Comparison of ENCODE assay signal across 8 mouse cellular contexts in genomic region chr7:122945149-122945548, GRCm38 (mm10). TPM values are rescaled to one million over a fixed set of nuclear protein-coding genes. Genes with fewer than 3 reads are reported as not detected.
DNase-seq lines count a peak whose midpoint lies in the region; ATAC-seq lines count a peak whose summit lies in the region.

No protein-coding gene starts in this region.

- H3K9ac ChIP-seq in liver, embryonic 16.5 days (ENCODE audit: low read depth, low read length): no peak overlapping the region

- 2% methylated on average over 1 of the region's 1 CpGs for WGBS in liver, embryonic 16.5 days (ENCODE audit: insufficient replicate concordance)

- H3K27ac ChIP-seq in liver, embryonic 16.5 days (ENCODE audit: low read length): no peak overlapping the region

- no peaks in the 10 kb centered on the region for H3K9me3 ChIP-seq in liver, embryonic 16.5 days (replicated peaks; ENCODE audit: control insufficient read depth, low read length)

- H3K27me3 ChIP-seq in liver, embryonic 16.5 days (ENCODE audit: control insufficient read depth, insufficient read depth, low read depth, low read length): no peaks in the 10 kb centered on the region

- no peaks in the 10 kb centered on the region; the same call in 1 of the 2 replicates for H3K4me1 ChIP-seq in liver, embryonic 16.5 days (ENCODE audit: control insufficient read depth, low read depth, low read length)

- DNase-seq in CD4-positive, CD25-positive, alpha-beta regulatory T cell, adult 2 months (ENCODE audit: low read depth, low spot score): peak; percentile 85
- peak; percentile 87 for DNase-seq in adrenal gland, postnatal 10 days
- DNase-seq in embryo, embryonic 9.5 days (ENCODE audit: extremely low spot score): peak; percentile 70
- peak; percentile 70 for DNase-seq in heart, adult 8-10 months (ENCODE audit: low spot score)
- peak; percentile 82 to 89 for DNase-seq in kidney, postnatal 36 days
- peak; percentile 76 for DNase-seq in ovary, postnatal 14 days (ENCODE audit: low spot score)
- DNase-seq in thymus, postnatal 10 days (ENCODE audit: low spot score in 2 of 2): peak; percentile 27 to 65

- H3K4me2 ChIP-seq in liver, embryonic 16.5 days (ENCODE audit: low read depth, low read length): no peak overlapping the region

- no peaks in the 10 kb centered on the region for H3K36me3 ChIP-seq in liver, embryonic 16.5 days (ENCODE audit: control insufficient read depth, insufficient read depth)

- H3K4me3 ChIP-seq in liver, embryonic 16.5 days (ENCODE audit: low read depth, low read length): no peak overlapping the region

- ATAC-seq in liver, embryonic 16.5 days (ENCODE audit: low read depth): 0 out of 2 replicates have a peak, but pooled peaks have one; percentile 13

RNA-seq across cellular contexts. Expression of gene Rbbp6, which starts 20.3 kb away (rescaled TPM):
- 10 to 100 TPM; 49.0 to 64.5 TPM for total RNA-seq in adrenal gland, postnatal 10 days (2021)
- 10 to 100 TPM; 26.0 to 34.3 (median 29.9) TPM for total RNA-seq in heart, adult 8-10 months (2022)
- polyA plus RNA-seq in liver, embryonic 16.5 days (2015; fragmentation: Nextera tagmentation; extraction: Ambion mirVana): 7.1 and 7.9 TPM in 2 replicates
